Mouse (Mus musculus) urinary bladder, postnatal 14 days (tissue): ENCODE measurements around the gene Ntn3.
A peak's percentile ranks its signal among the peaks of the same experiment; 100 is the strongest.

Experiments used
- DNase-seq: peaks from one replicate; pipeline ENCODE4 v3.0.0; 2021; ENCODE audit warnings: low spot score

The Ntn3 gene

GRCm38 (mm10) chr17:24211631-24212440 is 2.5 kb upstream of the Ntn3 start:
- peak; percentile 28 for DNase-seq

GRCm38 (mm10) chr17:24210591-24210990 is 1.3 kb upstream of the Ntn3 start:
- no peak for DNase-seq

DNA sequence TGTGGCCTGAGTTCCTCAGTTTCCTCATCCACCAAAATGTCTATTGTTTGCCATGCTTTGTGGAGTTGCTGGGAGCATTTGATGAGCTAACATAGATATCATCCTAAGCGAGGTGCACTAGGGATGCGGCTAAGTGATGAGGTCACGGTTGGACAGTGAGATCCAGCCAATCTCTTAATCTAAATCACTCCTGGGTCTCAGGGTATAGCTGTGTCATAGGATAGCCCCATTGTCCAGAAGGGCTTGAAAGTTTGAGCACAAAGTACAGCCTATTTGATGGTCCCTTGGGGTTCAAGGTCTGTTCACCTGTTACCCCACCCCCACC is 547 bp upstream of the Ntn3 start:
- no peak for DNase-seq

GRCm38 (mm10) chr17:24208641-24209042 is 689 bp downstream of the Ntn3 start:
- DNase-seq = no peak

- DNase-seq = no peak
Measured at GRCm38 (mm10) chr17:24207768-24208640, 1.3 kb downstream of the Ntn3 start.

- peak; percentile 45 for DNase-seq
Measured at GRCm38 (mm10) chr17:24206451-24207351, 2.6 kb downstream of the Ntn3 start.

- peak; percentile 39 for DNase-seq
Measured at GRCm38 (mm10) chr17:24205908-24206361, 3.4 kb downstream of the Ntn3 start.

DNA sequence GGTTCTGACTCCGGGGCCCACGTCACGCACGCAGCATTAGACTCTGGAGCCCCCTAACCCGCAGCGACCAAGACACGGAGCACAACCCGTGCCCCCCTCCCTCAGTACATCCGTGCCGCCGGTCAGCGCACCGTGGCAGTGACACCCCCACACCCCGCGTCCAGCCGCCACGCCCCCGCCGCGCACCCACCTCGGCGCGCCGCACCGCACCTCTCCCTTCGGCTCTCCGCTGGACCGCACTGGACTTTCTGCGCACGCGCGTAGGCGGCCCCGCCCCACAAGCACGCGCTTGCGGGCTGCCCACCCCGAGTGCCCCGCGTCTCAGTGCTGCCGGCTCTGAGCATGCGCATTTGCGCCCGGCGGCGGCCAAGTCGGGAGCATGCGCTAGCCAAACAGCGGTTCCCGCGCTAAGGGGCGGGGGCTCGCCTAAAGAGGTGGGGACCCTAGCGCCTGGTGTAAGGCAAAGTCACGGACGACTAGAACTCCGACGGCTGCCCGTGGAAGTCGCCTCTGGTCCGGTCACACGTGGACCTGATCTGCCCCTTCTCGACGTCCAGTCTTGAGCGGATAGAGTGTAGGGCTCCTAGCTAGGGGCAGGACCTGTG is 3.9 kb downstream of the Ntn3 start, which contains the start of gene Tbc1d24:
Gene Tbc1d24 (minus strand): TSS at position 279 of the 605 bp plus-strand sequence.
- DNase-seq = peak; percentile 90

DNA sequence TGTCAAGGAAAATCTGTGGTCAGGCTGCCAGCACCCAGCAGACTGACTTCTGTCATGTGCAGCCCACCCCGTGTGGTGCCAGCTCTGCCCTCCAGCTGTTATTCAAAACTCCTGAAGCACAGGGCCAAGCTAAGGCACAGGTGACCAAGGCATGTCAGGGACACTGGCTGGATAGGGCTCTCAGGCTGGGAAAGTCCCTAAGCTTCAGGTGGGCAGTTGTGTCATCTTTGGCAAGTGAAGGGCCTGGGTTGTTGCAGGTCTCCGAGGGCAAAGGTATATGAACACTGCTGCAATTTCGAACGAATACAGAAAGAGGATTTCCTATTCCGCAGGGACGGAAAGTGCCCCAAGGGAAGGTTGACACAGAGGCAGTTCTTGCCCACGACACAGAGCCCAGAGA is 4.5 kb downstream of the Ntn3 start:
- no peak for DNase-seq

GRCm38 (mm10) chr17:24203611-24204534 is 5.5 kb downstream of the Ntn3 start:
- DNase-seq = no peak

DNA sequence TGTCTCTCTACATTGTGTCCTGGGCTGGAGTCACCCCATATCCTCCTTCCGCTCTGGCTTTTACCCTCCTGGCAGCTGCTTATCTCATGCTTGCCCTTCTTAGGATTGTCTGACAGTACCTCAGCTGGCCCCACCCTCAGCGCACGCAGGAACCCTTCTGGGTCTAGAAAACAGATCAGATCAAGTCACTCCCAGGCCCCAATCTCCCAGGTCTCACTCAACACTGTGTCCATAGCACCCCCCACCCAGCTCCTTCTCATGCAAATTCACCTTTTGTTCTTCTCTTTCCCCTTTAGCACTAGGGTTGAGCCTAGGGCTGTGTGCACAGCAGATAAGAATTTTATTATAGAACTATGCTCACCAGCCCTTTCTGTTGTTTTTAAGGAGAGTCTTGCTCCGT is 6.3 kb downstream of the Ntn3 start:
- no peak for DNase-seq

- no peak for DNase-seq
Measured at GRCm38 (mm10) chr17:24201092-24201491, 8.2 kb downstream of the Ntn3 start.

DNA sequence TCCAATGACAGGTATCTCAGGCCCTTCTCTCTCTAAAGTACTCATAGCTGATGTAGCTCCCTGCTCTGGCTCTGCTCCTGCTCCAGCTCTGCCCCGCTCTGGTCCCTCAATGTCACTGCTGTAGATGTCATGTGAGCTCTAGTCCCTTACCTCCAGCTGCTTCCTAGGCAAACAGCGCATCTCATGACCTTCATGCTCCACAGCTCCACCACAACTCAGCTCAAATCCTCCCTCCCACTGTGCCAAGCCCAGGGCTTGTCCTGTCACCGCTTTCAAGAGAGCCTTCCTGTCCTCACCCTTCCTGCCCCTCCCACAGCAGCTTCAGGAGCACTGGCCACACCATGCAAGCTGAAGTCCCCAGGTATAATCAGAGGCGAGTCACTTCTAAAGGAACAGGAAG is 9.6 kb downstream of the Ntn3 start:
- DNase-seq = no peak

DNA sequence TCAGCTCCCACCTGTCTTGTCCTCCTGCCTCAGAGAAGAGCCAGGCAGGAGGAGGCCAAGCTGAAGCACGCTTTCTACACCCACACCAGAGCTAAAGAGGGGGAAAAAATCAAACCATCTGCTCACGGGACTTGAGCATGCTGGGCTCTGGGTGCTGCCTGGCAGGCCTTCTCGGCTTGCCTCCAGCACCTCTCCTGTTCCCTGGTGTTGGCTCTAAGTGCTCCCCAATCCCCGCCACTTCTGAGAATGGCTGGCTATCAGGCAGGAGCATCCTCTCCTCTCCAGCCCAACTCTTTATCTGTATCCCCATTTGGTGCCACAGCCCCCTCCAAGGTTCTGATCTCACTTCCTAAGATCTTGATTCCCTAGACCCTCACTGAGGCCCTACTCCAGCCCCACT is 10.1 kb downstream of the Ntn3 start:
- DNase-seq = no peak

- no peak for DNase-seq
Measured at GRCm38 (mm10) chr17:24197032-24197824, 12.1 kb downstream of the Ntn3 start.

GRCm38 (mm10) chr17:24195349-24195748 is 14.0 kb downstream of the Ntn3 start:
- DNase-seq = no peak

GRCm38 (mm10) chr17:24193769-24194168 is 15.6 kb downstream of the Ntn3 start:
- no peak for DNase-seq

- DNase-seq = no peak
Measured at GRCm38 (mm10) chr17:24193268-24193667, 16.1 kb downstream of the Ntn3 start.

DNA sequence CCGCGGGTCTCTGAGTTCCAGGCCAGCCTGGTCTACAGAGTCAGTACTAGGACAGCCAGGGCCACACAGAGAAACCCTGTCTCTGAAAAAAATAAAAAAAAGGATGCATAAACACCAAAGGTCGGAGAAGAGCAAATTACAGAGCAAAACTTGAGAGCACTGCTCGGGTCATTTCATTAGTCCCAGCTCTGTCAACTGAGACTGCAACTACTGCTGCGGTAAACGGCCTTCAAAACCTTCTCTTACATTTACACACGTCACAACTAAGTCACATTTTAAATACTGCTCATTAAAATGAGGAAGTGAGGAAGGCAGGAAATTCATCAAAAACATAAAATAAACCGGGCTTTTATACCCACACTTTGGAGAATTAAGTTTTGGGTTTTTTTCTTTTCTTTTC is 16.5 kb downstream of the Ntn3 start:
- DNase-seq = no peak

GRCm38 (mm10) chr17:24191481-24191880 is 17.9 kb downstream of the Ntn3 start:
- no peak for DNase-seq
